Mouse (Mus musculus): ENCODE data around the gene Ly6g5b.

DNA sequence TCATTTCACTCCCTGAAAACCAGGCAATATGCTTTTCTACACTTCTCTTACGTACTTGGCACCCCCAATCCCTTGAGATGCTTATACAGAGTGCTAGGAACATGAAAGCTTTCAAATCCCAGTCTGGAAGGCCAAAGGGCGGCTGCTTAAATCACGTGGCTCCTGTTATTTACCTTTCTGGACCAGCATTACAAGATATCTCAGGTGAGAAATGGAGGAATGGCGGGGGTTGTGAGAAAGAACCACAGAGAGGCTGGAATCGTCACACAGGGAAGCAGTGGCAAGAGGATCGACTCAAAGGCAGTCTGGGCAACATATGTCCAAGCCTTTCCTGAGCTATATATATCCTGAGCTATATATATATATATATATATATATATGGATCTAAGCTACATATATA, 10.3 kb upstream of the Ly6g5b start:
- TF ChIP-seq GATA1 (IDR thresholded peaks at IDR 0.05; ENCODE audit: low read length) (no peak), TAL1 (IDR thresholded peaks at IDR 0.05; ENCODE audit: low read length) (no peak)

Data from erythroblast, embryonic 14.5 days (primary cell).